Mouse (Mus musculus) E14TG2a.4 (cell line): ENCODE data around the gene Pigh.
A peak's percentile ranks its signal among the peaks of the same experiment; 100 is the strongest.

ENCODE experiments used
- H3K27me3 ChIP-seq: 2 replicates; pipeline ENCODE4 v1.6.1; 2014; ENCODE audit warnings: low read length, control low read depth; ENCODE audit not compliant: insufficient read depth
- H3K36me3 ChIP-seq: 2 replicates; pipeline ENCODE4 v1.6.1; 2014; ENCODE audit warnings: low read length, control low read depth; ENCODE audit not compliant: insufficient read depth
- H3K4me1 ChIP-seq: replicated peaks from 2 replicates; pipeline ENCODE4 v1.6.1; 2014; ENCODE audit warnings: low read depth, low read length, control low read depth
- H3K4me3 ChIP-seq: replicated peaks from 2 replicates; pipeline ENCODE4 v1.5.1; 2014; ENCODE audit warnings: mild to moderate bottlenecking, low read length
- H3K9me3 ChIP-seq: 2 replicates; pipeline ENCODE4 v1.6.1; 2014; ENCODE audit warnings: low read length, control low read depth
- CTCF ChIP-seq: conservative IDR thresholded peaks from 2 replicates; pipeline ENCODE4 v1.5.1; 2014; ENCODE audit warnings: low read length
- NANOG ChIP-seq: IDR thresholded peaks from 2 replicates; pipeline ENCODE4 v1.6.1; 2014; ENCODE audit warnings: borderline replicate concordance, low read length, mixed read lengths
- POU5F1 ChIP-seq: IDR thresholded peaks from 2 replicates; pipeline ENCODE4 v1.6.1; 2014; ENCODE audit warnings: low read length, borderline replicate concordance

Gene Pigh

DNA sequence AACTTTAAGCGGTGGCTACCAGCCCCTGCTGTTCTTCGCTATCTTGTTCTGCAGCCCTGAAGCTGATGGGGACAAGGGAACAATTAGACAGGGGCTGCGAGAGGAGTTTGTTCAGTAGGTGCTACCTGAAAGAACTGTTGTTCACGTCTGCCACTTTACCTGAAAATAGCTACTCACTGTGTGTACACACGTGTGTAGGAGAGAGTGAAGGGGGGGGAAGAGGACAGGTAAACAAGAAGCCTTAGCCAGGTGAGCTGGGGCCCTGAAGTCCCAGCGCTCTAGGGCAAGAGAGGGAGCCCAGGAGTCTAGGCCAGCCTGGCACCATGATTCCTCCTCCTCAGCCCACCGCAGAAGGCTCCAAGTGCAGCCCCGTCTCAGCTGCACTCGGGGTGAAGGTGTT, 29.3 kb downstream of the Pigh start:
- H3K9me3 ChIP-seq = peaks cover 11% of the 10 kb centered on the region
- H3K27me3 ChIP-seq = no peaks in the 10 kb centered on the region
- no peak for TF ChIP-seq POU5F1
- TF ChIP-seq NANOG = no peak
- TF ChIP-seq CTCF = no peak
- no peak overlapping the region for H3K4me3 ChIP-seq
- peaks cover 66% of the 10 kb centered on the region for H3K36me3 ChIP-seq
- peaks cover 44% of the 10 kb centered on the region for H3K4me1 ChIP-seq

DNA sequence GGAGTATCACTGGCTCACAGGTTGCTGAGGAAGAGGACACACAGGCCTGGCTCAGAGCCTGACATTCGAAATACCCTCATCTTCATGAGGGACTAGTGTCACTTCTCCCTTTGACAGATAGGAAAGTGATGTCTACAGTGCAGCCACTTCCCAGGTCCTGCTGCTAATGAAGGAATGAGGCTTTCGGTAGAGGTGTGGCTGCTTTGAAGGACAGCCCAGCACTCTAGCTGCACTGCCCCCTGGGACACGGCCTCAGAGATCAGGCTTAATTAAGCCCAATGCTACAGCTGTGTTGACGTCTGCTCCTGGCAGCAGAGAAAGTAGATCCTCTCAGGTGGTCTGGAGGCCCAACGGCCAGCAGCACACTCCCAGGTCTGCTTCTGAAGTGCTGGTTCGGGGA, 29.9 kb downstream of the Pigh start:
- peaks cover 49% of the 10 kb centered on the region for H3K4me1 ChIP-seq
- no peak for TF ChIP-seq NANOG
- TF ChIP-seq POU5F1 = no peak
- TF ChIP-seq CTCF = no peak
- no peak overlapping the region for H3K4me3 ChIP-seq
- H3K36me3 ChIP-seq = peaks cover 66% of the 10 kb centered on the region
- H3K27me3 ChIP-seq = no peaks in the 10 kb centered on the region
- H3K9me3 ChIP-seq = peaks cover 11% of the 10 kb centered on the region

DNA sequence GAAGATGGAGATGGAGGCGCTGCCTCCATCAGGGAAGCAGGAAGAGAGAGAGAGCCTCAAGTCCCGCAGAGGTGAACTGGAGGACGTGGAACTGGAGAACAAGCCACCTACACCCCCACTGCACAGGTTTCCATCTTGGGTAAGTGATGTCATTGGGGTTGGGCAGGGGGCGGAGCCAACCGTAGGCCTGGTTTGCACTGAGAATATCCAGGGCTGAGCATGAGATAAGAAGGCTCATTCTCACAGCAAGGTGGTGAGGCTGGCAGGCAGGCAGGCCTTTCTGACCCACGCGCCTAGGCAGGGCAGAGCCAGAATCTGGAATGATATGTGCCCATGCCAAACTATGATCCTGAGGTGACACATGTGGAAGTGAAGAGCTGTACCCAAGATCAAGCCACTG, 34.2 kb downstream of the Pigh start:
- peaks cover 65% of the 10 kb centered on the region for H3K36me3 ChIP-seq
- 0 out of 2 replicates have a peak overlapping the region, but pooled peaks have one; percentile 17 for H3K4me3 ChIP-seq
- H3K27me3 ChIP-seq = no peaks in the 10 kb centered on the region
- peaks cover 11% of the 10 kb centered on the region for H3K9me3 ChIP-seq
- H3K4me1 ChIP-seq = peaks cover 26% of the 10 kb centered on the region
- TF ChIP-seq POU5F1 (no peak), NANOG (no peak), CTCF (no peak)

DNA sequence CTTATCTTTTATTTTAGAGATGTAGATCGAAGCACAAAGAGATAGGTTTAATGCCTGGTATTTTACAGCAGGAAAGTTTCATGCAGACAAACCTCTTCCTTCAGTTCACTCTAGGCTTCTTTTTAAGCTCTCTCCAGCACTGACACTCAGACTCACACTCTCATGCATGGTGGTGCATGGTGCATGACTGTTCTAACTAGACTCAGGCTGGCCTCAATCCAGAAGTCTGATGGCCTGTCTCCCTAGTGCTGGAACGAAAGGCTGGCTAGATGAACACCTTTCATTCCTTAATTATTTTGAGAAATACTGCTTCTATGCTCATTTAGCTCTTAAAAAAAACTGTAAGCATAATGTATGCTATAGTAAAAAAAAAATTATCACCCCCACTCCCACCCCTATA, 37.4 kb downstream of the Pigh start:
- Histone ChIP-seq H3K9me3 (no peaks in the 10 kb centered on the region), H3K36me3 (peaks cover 78% of the 10 kb centered on the region), H3K4me1 (peaks cover 28% of the 10 kb centered on the region), H3K27me3 (no peaks in the 10 kb centered on the region), H3K4me3 (no peak overlapping the region)
- TF ChIP-seq NANOG = no peak
- no peak for TF ChIP-seq CTCF
- no peak for TF ChIP-seq POU5F1

DNA sequence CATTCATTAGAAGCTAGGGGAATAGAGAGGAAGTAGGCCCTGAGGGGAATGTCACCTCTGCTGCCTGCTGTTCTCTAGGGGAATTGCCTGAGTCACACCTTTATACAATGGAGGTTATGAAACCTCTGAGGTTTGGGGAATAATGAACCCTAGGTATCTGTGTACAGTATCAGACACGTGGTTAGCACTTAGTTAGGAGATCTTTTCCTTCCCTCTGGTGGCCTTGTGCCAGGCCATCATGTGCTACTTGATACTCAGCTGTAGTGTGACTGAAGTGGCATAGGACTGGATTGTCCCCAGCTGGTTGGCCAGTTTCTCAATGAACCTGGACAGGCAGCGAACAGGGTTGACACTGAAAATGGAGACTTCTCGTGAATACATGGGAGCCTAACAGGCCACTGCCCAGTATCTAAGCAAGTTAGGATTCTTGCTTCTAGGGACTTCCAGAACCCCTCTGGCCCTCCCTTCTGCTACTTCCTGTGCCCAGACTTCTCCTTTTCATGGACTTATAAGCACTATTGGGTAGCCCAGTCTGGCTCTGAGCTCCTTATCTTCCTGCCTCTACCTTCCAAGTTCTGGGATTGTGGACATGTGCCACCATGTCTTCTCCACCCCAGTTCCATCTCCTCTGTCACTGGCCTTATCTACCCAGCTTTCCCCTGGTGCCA, 38.8 kb downstream of the Pigh start:
- Histone ChIP-seq H3K4me3 (no peak overlapping the region), H3K36me3 (peaks cover 75% of the 10 kb centered on the region), H3K9me3 (no peaks in the 10 kb centered on the region), H3K4me1 (peaks cover 28% of the 10 kb centered on the region), H3K27me3 (no peaks in the 10 kb centered on the region)
- TF ChIP-seq CTCF (no peak), NANOG (no peak), POU5F1 (no peak)

DNA sequence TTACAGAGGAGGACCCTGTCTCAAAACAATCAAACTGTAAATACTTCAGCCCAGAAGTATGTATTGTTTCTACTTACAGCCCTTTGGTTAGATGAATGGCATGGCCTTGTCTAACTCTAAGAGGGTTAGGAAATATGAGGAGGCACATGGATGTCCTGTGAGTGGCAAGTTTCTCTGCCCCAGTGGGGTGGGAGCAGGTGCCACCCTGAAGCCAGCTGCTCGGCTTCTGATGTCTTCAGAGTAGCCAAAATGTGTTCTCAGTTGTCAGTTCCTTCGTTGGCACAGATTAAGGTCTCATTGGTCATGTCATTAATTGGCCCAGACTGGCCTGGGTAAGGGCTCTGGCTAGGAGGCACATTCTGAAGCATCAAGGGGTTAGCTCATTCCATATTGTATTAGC, 39.6 kb downstream of the Pigh start:
- Histone ChIP-seq H3K27me3 (no peaks in the 10 kb centered on the region), H3K36me3 (peaks cover 70% of the 10 kb centered on the region), H3K4me3 (no peak overlapping the region), H3K4me1 (peaks cover 21% of the 10 kb centered on the region), H3K9me3 (no peaks in the 10 kb centered on the region)
- TF ChIP-seq CTCF (no peak), NANOG (no peak), POU5F1 (no peak)

DNA sequence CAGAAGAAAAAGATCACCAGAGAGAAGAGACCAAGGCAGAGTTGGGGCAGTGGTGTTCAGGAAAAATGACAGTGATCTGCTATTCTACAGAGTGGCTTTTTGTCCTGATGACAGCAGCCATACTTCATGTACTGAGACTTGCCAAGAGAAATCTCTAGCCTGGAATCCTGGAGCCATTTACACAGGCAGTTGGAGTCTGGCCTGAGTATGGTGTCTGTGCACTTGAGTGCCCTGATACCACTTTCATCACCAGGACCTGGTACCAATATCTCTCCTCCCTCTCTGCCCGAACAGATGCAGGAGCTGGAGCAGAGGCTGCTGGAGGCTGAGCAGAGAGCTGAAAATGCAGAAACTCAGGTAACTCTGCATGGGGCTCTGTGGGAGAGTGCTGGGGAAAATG, 40.6 kb downstream of the Pigh start:
- no peak overlapping the region for H3K4me3 ChIP-seq
- peaks cover 68% of the 10 kb centered on the region for H3K36me3 ChIP-seq
- peaks cover 12% of the 10 kb centered on the region for H3K4me1 ChIP-seq
- TF ChIP-seq NANOG = no peak
- no peak for TF ChIP-seq CTCF
- no peak for TF ChIP-seq POU5F1
- H3K27me3 ChIP-seq = no peaks in the 10 kb centered on the region
- H3K9me3 ChIP-seq = no peaks in the 10 kb centered on the region

DNA sequence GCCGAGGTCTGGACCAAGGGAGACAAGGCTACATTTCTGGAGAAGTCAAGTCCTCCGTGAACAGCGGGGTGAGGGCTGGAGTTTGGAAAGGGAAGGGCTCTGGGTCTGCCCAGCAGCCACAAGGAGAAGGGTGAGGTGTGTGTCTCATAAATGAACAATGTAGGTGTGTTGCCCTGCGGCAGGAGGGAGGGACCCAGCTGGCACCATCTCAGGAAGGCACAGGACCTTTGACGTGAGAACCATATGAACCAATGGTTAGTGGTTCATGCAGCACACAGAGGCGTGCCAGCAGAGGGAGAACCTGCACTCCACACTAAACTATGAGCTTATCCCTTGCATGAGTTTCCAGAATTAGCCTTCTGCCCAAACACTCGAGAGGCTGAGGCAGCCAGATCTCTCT, 42.2 kb downstream of the Pigh start:
- Histone ChIP-seq H3K4me3 (no peak overlapping the region), H3K4me1 (peaks cover 14% of the 10 kb centered on the region), H3K36me3 (peaks cover 72% of the 10 kb centered on the region), H3K9me3 (no peaks in the 10 kb centered on the region), H3K27me3 (no peaks in the 10 kb centered on the region)
- TF ChIP-seq CTCF (no peak), POU5F1 (no peak), NANOG (no peak)

DNA sequence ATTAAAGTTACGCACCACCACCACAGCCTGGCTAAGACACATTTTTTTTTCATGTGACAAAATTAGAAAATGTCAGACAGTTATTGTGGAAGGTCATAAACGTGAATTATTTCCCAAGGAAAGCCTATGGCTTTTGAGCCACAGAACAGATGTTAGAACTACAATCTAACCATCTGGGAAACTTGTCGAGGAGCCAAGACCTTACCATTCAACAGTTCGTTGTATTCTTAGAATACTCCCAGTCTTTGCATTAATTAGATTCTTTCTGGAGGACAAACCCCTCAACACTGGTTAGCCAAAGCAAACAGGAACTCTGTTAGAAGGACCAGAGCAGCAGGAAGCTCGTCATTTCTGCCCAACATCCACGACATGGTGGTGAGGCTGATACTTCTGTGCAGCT, 43.3 kb downstream of the Pigh start:
- no peak for TF ChIP-seq POU5F1
- no peak for TF ChIP-seq NANOG
- no peak for TF ChIP-seq CTCF
- Histone ChIP-seq H3K4me1 (peaks cover 24% of the 10 kb centered on the region), H3K36me3 (peaks cover 71% of the 10 kb centered on the region), H3K27me3 (no peaks in the 10 kb centered on the region), H3K4me3 (no peak overlapping the region), H3K9me3 (no peaks in the 10 kb centered on the region)
